Mouse (Mus musculus): ENCODE results near the gene Eef1akmt3.
"Not testable (repeated sequence)": the region's sequence is repeated elsewhere in the genome, so short reads cannot be mapped to it uniquely, and the experiment has no call there.

Gene Eef1akmt3

GRCm38 (mm10) chr10:127070190-127071121, 29.1 kb upstream of the Eef1akmt3 start, which contains the start of gene Tspan31:
Tspan31 (minus strand) TSS chr10:127070264.
- DNase-seq (ENCODE audit: low read depth, low spot score) = peak; percentile 84

- DNase-seq (ENCODE audit: low read depth, low spot score) = no peak
Observed at GRCm38 (mm10) chr10:127069281-127070189, 28.2 kb upstream of the Eef1akmt3 start.

GRCm38 (mm10) chr10:127068360-127069038, 27.2 kb upstream of the Eef1akmt3 start:
- no peak for DNase-seq (ENCODE audit: low read depth, low spot score)

- DNase-seq (ENCODE audit: low read depth, low spot score) = no peak
Observed at GRCm38 (mm10) chr10:127066519-127067018, 25.3 kb upstream of the Eef1akmt3 start.

- DNase-seq (ENCODE audit: low read depth, low spot score) = no peak
Observed at GRCm38 (mm10) chr10:127065981-127066380, 24.7 kb upstream of the Eef1akmt3 start.

- no peak for DNase-seq (ENCODE audit: low read depth, low spot score)
Observed at GRCm38 (mm10) chr10:127063913-127064870, 22.9 kb upstream of the Eef1akmt3 start.

- DNase-seq (ENCODE audit: low read depth, low spot score) = peak; percentile 98
Observed at GRCm38 (mm10) chr10:127063239-127063872, 22.0 kb upstream of the Eef1akmt3 start, which contains the start of gene Cdk4. Cdk4 (plus strand) TSS chr10:127063534.

- no peak for DNase-seq (ENCODE audit: low read depth, low spot score)
Observed at GRCm38 (mm10) chr10:127062503-127062902, 21.2 kb upstream of the Eef1akmt3 start.

GRCm38 (mm10) chr10:127062101-127062500, 20.8 kb upstream of the Eef1akmt3 start:
- DNase-seq (ENCODE audit: low read depth, low spot score) = not testable (repeated sequence)

- DNase-seq (ENCODE audit: low read depth, low spot score) = no peak
Observed at GRCm38 (mm10) chr10:127061513-127061912, 20.2 kb upstream of the Eef1akmt3 start.

GRCm38 (mm10) chr10:127061085-127061484, 19.8 kb upstream of the Eef1akmt3 start:
- no peak for DNase-seq (ENCODE audit: low read depth, low spot score)

- DNase-seq (ENCODE audit: low read depth, low spot score) = peak; percentile 63
Observed at GRCm38 (mm10) chr10:127059968-127060916, 18.9 kb upstream of the Eef1akmt3 start, which contains the start of gene March9. March9 (minus strand) TSS chr10:127060184.

- no peak for DNase-seq (ENCODE audit: low read depth, low spot score)
Observed at GRCm38 (mm10) chr10:127059174-127059967, 18.1 kb upstream of the Eef1akmt3 start.

- DNase-seq (ENCODE audit: low read depth, low spot score) = no peak
Observed at GRCm38 (mm10) chr10:127058708-127059107, 17.4 kb upstream of the Eef1akmt3 start.

- peak; percentile 77 for DNase-seq (ENCODE audit: low read depth, low spot score)
Observed at GRCm38 (mm10) chr10:127058161-127058560, 16.8 kb upstream of the Eef1akmt3 start.

GRCm38 (mm10) chr10:127056490-127056889, 15.2 kb upstream of the Eef1akmt3 start:
- no peak for DNase-seq (ENCODE audit: low read depth, low spot score)

- DNase-seq (ENCODE audit: low read depth, low spot score) = no peak
Observed at GRCm38 (mm10) chr10:127055406-127055805, 14.1 kb upstream of the Eef1akmt3 start.

All from retina, adult 2 months (tissue).